Mouse (Mus musculus) liver, embryonic 11.5 days (tissue): Measurements from ENCODE around the gene Btnl6. TPM values are rescaled to one million over a fixed set of nuclear protein-coding genes. Genes with fewer than 3 reads are reported as not detected.

ENCODE experiments used
- polyA plus RNA-seq: library from polyadenylated mRNA; unstranded; fragments of >200 nt; fragmentation: Nextera tagmentation; extraction: Ambion mirVana; gene quantifications from 2 replicates; pipeline ENCODE4 v1.2.1, GENCODE M21; 2014

Btnl6 gene
- polyA plus RNA-seq, 1 experiment from 2014 or later, result not detected

Other genes starting within 250 kb of the Btnl6 start
- gene H2-Aa, start 229.5 kb downstream of the Btnl6 start, polyA plus RNA-seq, result not detected in 2 replicates
- 0.23 and 0.63 TPM in 2 replicates for gene H2-Eb1, start 211.5 kb downstream of the Btnl6 start, polyA plus RNA-seq
- not detected in 2 replicates for gene H2-Eb2, start 191.7 kb downstream of the Btnl6 start, polyA plus RNA-seq
- gene Btnl2, start 162.5 kb downstream of the Btnl6 start, polyA plus RNA-seq, result not detected in 2 replicates
- not detected in 2 replicates for gene Btnl1, start 140.2 kb downstream of the Btnl6 start, polyA plus RNA-seq
- gene BC051142, start 118.5 kb downstream of the Btnl6 start, polyA plus RNA-seq, result 0.41 TPM in 1 of 2 replicates, not detected in the other
- not detected in 2 replicates for gene Btnl4, start 40.0 kb downstream of the Btnl6 start, polyA plus RNA-seq
- 2.2 and 4.1 TPM in 2 replicates for gene Notch4, start 46.9 kb upstream of the Btnl6 start, polyA plus RNA-seq
- gene Gpsm3, start 72.5 kb upstream of the Btnl6 start, polyA plus RNA-seq, result 18.5 and 19.8 TPM in 2 replicates
- 10.4 and 11.4 TPM in 2 replicates for gene Pbx2, start 73.9 kb upstream of the Btnl6 start, polyA plus RNA-seq
- 1.3 and 1.7 TPM in 2 replicates for gene Ager, start 80.5 kb upstream of the Btnl6 start, polyA plus RNA-seq
- 109 TPM in 2 replicates for gene Rnf5, start 86.3 kb upstream of the Btnl6 start, polyA plus RNA-seq
- gene Agpat1, start 86.9 kb upstream of the Btnl6 start, polyA plus RNA-seq, result 57.2 and 64.8 TPM in 2 replicates
- gene Egfl8, start 98.6 kb upstream of the Btnl6 start, polyA plus RNA-seq, result 1.2 and 1.6 TPM in 2 replicates
- gene Ppt2, start 111.2 kb upstream of the Btnl6 start, polyA plus RNA-seq, result 23.1 and 25.8 TPM in 2 replicates
- gene Prrt1, start 112.2 kb upstream of the Btnl6 start, polyA plus RNA-seq, result not detected in 2 replicates
- 9.5 and 9.7 TPM in 2 replicates for gene Fkbpl, start 127.4 kb upstream of the Btnl6 start, polyA plus RNA-seq
- gene Atf6b, start 129.8 kb upstream of the Btnl6 start, polyA plus RNA-seq, result 39.9 and 48.5 TPM in 2 replicates
- 0.10 TPM in 1 of 2 replicates, not detected in the other for gene Tnxb, start 153.2 kb upstream of the Btnl6 start, polyA plus RNA-seq
- gene C4b, start 226.5 kb upstream of the Btnl6 start, polyA plus RNA-seq, result 0.13 and 0.23 TPM in 2 replicates